Mouse (Mus musculus): ENCODE measurements around the gene Add3. TPM values are rescaled to one million over a fixed set of nuclear protein-coding genes. Genes with fewer than 3 reads are reported as not detected.

Add3 gene
- polyA plus RNA-seq, 1 experiment from 2014 or later: 100 TPM

GRCm38 (mm10) chr19:53149381-53149780 is 9.1 kb downstream of the Add3 start:
- ATAC-seq (no peak), DNase-seq (ENCODE audit: low spot score) (no peak)
- TF ChIP-seq EP300 (IDR thresholded peaks at IDR 0.05): no peak
- TF ChIP-seq CTCF (IDR thresholded peaks at IDR 0.05): no peak; the same call in 1 of the 2 replicates
- Histone ChIP-seq H3K9ac (replicated peaks; ENCODE audit: low read depth) (no peak overlapping the region), H3K4me2 (replicated peaks; ENCODE audit: low read depth, low read length) (no peak overlapping the region), H3K4me3 (ENCODE audit: low read depth, low read length) (no peak overlapping the region), H3K9me3 (ENCODE audit: low read length) (no peaks in the 10 kb centered on the region), H3K36me3 (ENCODE audit: insufficient read depth, low read length) (no peaks in the 10 kb centered on the region), H3K27ac (ENCODE audit: low read length) (no peak overlapping the region), H3K27me3 (replicated peaks; ENCODE audit: insufficient read depth, low read length) (no peaks in the 10 kb centered on the region), H3K4me1 (ENCODE audit: insufficient read depth, low read depth, low read length) (peaks cover 15% of the 10 kb centered on the region; the same call in 1 of the 2 replicates)
- 45% methylated on average over 3 of the region's 3 CpGs for WGBS

- H3K36me3 ChIP-seq (ENCODE audit: insufficient read depth, low read length): no peaks in the 10 kb centered on the region
- DNase-seq (ENCODE audit: low spot score) (peak; percentile 13), ATAC-seq (peak; percentile 23; the same call in 1 of the 2 replicates)
- H3K9me3 ChIP-seq (ENCODE audit: low read length): no peaks in the 10 kb centered on the region
- no peak overlapping the region for H3K9ac ChIP-seq (replicated peaks; ENCODE audit: low read depth)
- peaks cover 12% of the 10 kb centered on the region; the same call in 1 of the 2 replicates for H3K4me1 ChIP-seq (ENCODE audit: insufficient read depth, low read depth, low read length)
- 0 out of 2 replicates have a peak overlapping the region, but pooled peaks have one; percentile 3 for H3K27ac ChIP-seq (ENCODE audit: low read length)
- TF ChIP-seq CTCF (IDR thresholded peaks at IDR 0.05) (no peak), EP300 (IDR thresholded peaks at IDR 0.05) (no peak)
- 65% methylated on average over 4 of the region's 4 CpGs for WGBS
- H3K4me2 ChIP-seq (replicated peaks; ENCODE audit: low read depth, low read length): no peak overlapping the region
- H3K4me3 ChIP-seq (ENCODE audit: low read depth, low read length): no peak overlapping the region
- no peaks in the 10 kb centered on the region for H3K27me3 ChIP-seq (replicated peaks; ENCODE audit: insufficient read depth, low read length)
Observed at GRCm38 (mm10) chr19:53152451-53152850, 12.2 kb downstream of the Add3 start.

- Histone ChIP-seq H3K4me3 (ENCODE audit: low read depth, low read length) (no peak overlapping the region), H3K4me1 (ENCODE audit: insufficient read depth, low read depth, low read length) (peaks cover 12% of the 10 kb centered on the region; the same call in 1 of the 2 replicates), H3K27me3 (replicated peaks; ENCODE audit: insufficient read depth, low read length) (no peaks in the 10 kb centered on the region), H3K9ac (replicated peaks; ENCODE audit: low read depth) (no peak overlapping the region), H3K27ac (ENCODE audit: low read length) (no peak overlapping the region), H3K9me3 (ENCODE audit: low read length) (no peaks in the 10 kb centered on the region), H3K36me3 (ENCODE audit: insufficient read depth, low read length) (no peaks in the 10 kb centered on the region), H3K4me2 (replicated peaks; ENCODE audit: low read depth, low read length) (no peak overlapping the region)
- DNase-seq (ENCODE audit: low spot score): no peak
- no peak for ATAC-seq
- TF ChIP-seq CTCF (IDR thresholded peaks at IDR 0.05): no peak
- TF ChIP-seq EP300 (IDR thresholded peaks at IDR 0.05): no peak
- 67% methylated on average over 4 of the region's 4 CpGs for WGBS
Observed at GRCm38 (mm10) chr19:53153096-53153495, 12.9 kb downstream of the Add3 start.

GRCm38 (mm10) chr19:53154156-53154555 is 13.9 kb downstream of the Add3 start:
- H3K4me2 ChIP-seq (replicated peaks; ENCODE audit: low read depth, low read length): no peak overlapping the region
- no peaks in the 10 kb centered on the region for H3K36me3 ChIP-seq (ENCODE audit: insufficient read depth, low read length)
- peaks cover 12% of the 10 kb centered on the region; the same call in 1 of the 2 replicates for H3K4me1 ChIP-seq (ENCODE audit: insufficient read depth, low read depth, low read length)
- no peak overlapping the region for H3K4me3 ChIP-seq (ENCODE audit: low read depth, low read length)
- H3K9ac ChIP-seq (replicated peaks; ENCODE audit: low read depth): no peak overlapping the region
- WGBS: 81% methylated on average over 3 of the region's 3 CpGs
- no peak for TF ChIP-seq CTCF (IDR thresholded peaks at IDR 0.05)
- TF ChIP-seq EP300 (IDR thresholded peaks at IDR 0.05): no peak
- ATAC-seq (no peak), DNase-seq (ENCODE audit: low spot score) (no peak)
- no peaks in the 10 kb centered on the region for H3K27me3 ChIP-seq (replicated peaks; ENCODE audit: insufficient read depth, low read length)
- H3K9me3 ChIP-seq (ENCODE audit: low read length): no peaks in the 10 kb centered on the region
- no peak overlapping the region for H3K27ac ChIP-seq (ENCODE audit: low read length)

- H3K4me2 ChIP-seq (replicated peaks; ENCODE audit: low read depth, low read length): no peak overlapping the region
- peaks cover 12% of the 10 kb centered on the region; the same call in 1 of the 2 replicates for H3K4me1 ChIP-seq (ENCODE audit: insufficient read depth, low read depth, low read length)
- H3K36me3 ChIP-seq (ENCODE audit: insufficient read depth, low read length): no peaks in the 10 kb centered on the region
- H3K4me3 ChIP-seq (ENCODE audit: low read depth, low read length): no peak overlapping the region
- H3K9me3 ChIP-seq (ENCODE audit: low read length): no peaks in the 10 kb centered on the region
- no peaks in the 10 kb centered on the region for H3K27me3 ChIP-seq (replicated peaks; ENCODE audit: insufficient read depth, low read length)
- ATAC-seq: no peak
- H3K9ac ChIP-seq (replicated peaks; ENCODE audit: low read depth): no peak overlapping the region
- 73% methylated on average over 3 of the region's 3 CpGs for WGBS
- TF ChIP-seq CTCF (IDR thresholded peaks at IDR 0.05) (no peak), EP300 (IDR thresholded peaks at IDR 0.05) (no peak)
- DNase-seq (ENCODE audit: low spot score): no peak
- H3K27ac ChIP-seq (ENCODE audit: low read length): no peak overlapping the region
Observed at GRCm38 (mm10) chr19:53156361-53156760, 16.1 kb downstream of the Add3 start.

- no peak for ATAC-seq
Observed at GRCm38 (mm10) chr19:53157176-53157575, 16.9 kb downstream of the Add3 start.

GRCm38 (mm10) chr19:53159351-53159750 is 19.1 kb downstream of the Add3 start:
- H3K4me2 ChIP-seq (replicated peaks; ENCODE audit: low read depth, low read length): no peak overlapping the region
- H3K9ac ChIP-seq (replicated peaks; ENCODE audit: low read depth): no peak overlapping the region
- no peaks in the 10 kb centered on the region for H3K36me3 ChIP-seq (ENCODE audit: insufficient read depth, low read length)
- H3K27ac ChIP-seq (ENCODE audit: low read length): no peak overlapping the region
- TF ChIP-seq CTCF (IDR thresholded peaks at IDR 0.05) (no peak), EP300 (IDR thresholded peaks at IDR 0.05) (no peak)
- DNase-seq (ENCODE audit: low spot score) (no peak), ATAC-seq (no peak)
- no peaks in the 10 kb centered on the region for H3K9me3 ChIP-seq (ENCODE audit: low read length)
- H3K27me3 ChIP-seq (replicated peaks; ENCODE audit: insufficient read depth, low read length): no peaks in the 10 kb centered on the region
- no peak overlapping the region for H3K4me3 ChIP-seq (ENCODE audit: low read depth, low read length)
- no peaks in the 10 kb centered on the region for H3K4me1 ChIP-seq (ENCODE audit: insufficient read depth, low read depth, low read length)
- 62% methylated on average over 7 of the region's 7 CpGs for WGBS

More at GRCm38 (mm10) chr19:53157176-53157575, 16.9 kb downstream of the Add3 start:
- WGBS: 66% methylated on average over 5 of the region's 5 CpGs
- Histone ChIP-seq H3K4me3 (ENCODE audit: low read depth, low read length) (no peak overlapping the region), H3K4me1 (ENCODE audit: insufficient read depth, low read depth, low read length) (peaks cover 11% of the 10 kb centered on the region; the same call in 1 of the 2 replicates), H3K27ac (ENCODE audit: low read length) (no peak overlapping the region), H3K4me2 (replicated peaks; ENCODE audit: low read depth, low read length) (no peak overlapping the region), H3K9ac (replicated peaks; ENCODE audit: low read depth) (no peak overlapping the region), H3K27me3 (replicated peaks; ENCODE audit: insufficient read depth, low read length) (no peaks in the 10 kb centered on the region), H3K9me3 (ENCODE audit: low read length) (no peaks in the 10 kb centered on the region), H3K36me3 (ENCODE audit: insufficient read depth, low read length) (no peaks in the 10 kb centered on the region)
- DNase-seq (ENCODE audit: low spot score): no peak
- TF ChIP-seq CTCF (IDR thresholded peaks at IDR 0.05) (no peak), EP300 (IDR thresholded peaks at IDR 0.05) (no peak)

Measured in lung, postnatal 0 days (tissue).